Mouse (Mus musculus): ENCODE data around the gene Slc9a3r2.

DNA sequence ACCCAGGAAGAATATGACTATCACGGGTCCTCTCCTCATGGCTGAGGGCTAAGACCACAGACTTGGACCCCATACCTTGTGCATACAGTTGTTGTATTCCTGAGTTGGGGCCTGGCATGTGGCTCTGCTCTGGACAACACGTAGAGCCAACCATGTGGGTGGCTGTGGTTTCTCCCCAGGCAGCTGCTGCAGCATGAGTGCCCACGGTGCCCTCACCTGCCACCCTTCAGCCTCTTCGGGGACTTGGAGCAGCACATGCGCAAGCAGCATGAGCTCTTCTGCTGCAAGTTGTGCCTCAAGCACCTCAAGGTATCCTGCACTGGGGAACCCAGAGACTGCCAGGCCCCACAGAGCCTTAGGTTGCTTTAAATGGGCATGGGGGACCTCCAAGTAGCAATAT is 26.8 kb upstream of the Slc9a3r2 start:
- no peak for TF ChIP-seq CTCF (IDR thresholded peaks at IDR 0.05; ENCODE audit: insufficient read depth, low read length)
- TF ChIP-seq POLR2A (IDR thresholded peaks at IDR 0.05; ENCODE audit: borderline replicate concordance, extremely low read depth, low read depth, low read length), result no peak

Data from lung, adult 2 months (tissue).